Mouse (Mus musculus): ENCODE measurements at regions not wholly inside any gene's neighbourhood (a gene's known extent, or its start where the extent isn't known, plus 50 kb on each side); places are given as distances from the start of the nearest gene placed in this dataset.

GRCm38 (mm10) chr14:118393676-118394075, 126.9 kb downstream of the Gm9376 start:
- no peak for ATAC-seq (ENCODE audit: low read depth)
- Histone ChIP-seq H3K4me3 (ENCODE audit: low read length) (no peak overlapping the region), H3K4me2 (ENCODE audit: low read depth, low read length) (no peak overlapping the region), H3K9me3 (ENCODE audit: control insufficient read depth, low read length) (no peaks in the 10 kb centered on the region), H3K4me1 (replicated peaks; ENCODE audit: control insufficient read depth, insufficient read depth, low read length) (no peaks in the 10 kb centered on the region), H3K9ac (ENCODE audit: low read length) (no peak overlapping the region), H3K36me3 (ENCODE audit: control insufficient read depth, insufficient read depth, low read length) (no peaks in the 10 kb centered on the region), H3K27me3 (ENCODE audit: control insufficient read depth, insufficient read depth, low read depth, low read length) (no peaks in the 10 kb centered on the region), H3K27ac (ENCODE audit: low read length) (no peak overlapping the region)
- WGBS: 57% methylated on average over 6 of the region's 6 CpGs

GRCm38 (mm10) chr14:118414275-118414674, 147.5 kb downstream of the Gm9376 start:
- H3K36me3 ChIP-seq (ENCODE audit: control insufficient read depth, insufficient read depth, low read length): no peaks in the 10 kb centered on the region
- no peak overlapping the region for H3K9ac ChIP-seq (ENCODE audit: low read length)
- H3K27me3 ChIP-seq (ENCODE audit: control insufficient read depth, insufficient read depth, low read depth, low read length): peaks cover 13% of the 10 kb centered on the region; the same call in 1 of the 2 replicates
- H3K27ac ChIP-seq (ENCODE audit: low read length): no peak overlapping the region
- H3K4me2 ChIP-seq (ENCODE audit: low read depth, low read length): no peak overlapping the region
- peaks cover 7% of the 10 kb centered on the region for H3K9me3 ChIP-seq (ENCODE audit: control insufficient read depth, low read length)
- H3K4me3 ChIP-seq (ENCODE audit: low read length): no peak overlapping the region
- 73% methylated on average over 4 of the region's 4 CpGs for WGBS
- ATAC-seq (ENCODE audit: low read depth): no peak
- H3K4me1 ChIP-seq (replicated peaks; ENCODE audit: control insufficient read depth, insufficient read depth, low read length): no peaks in the 10 kb centered on the region

GRCm38 (mm10) chr14:118416163-118416562, 149.4 kb downstream of the Gm9376 start:
- Histone ChIP-seq H3K27ac (ENCODE audit: low read length) (no peak overlapping the region), H3K4me2 (ENCODE audit: low read depth, low read length) (no peak overlapping the region), H3K36me3 (ENCODE audit: control insufficient read depth, insufficient read depth, low read length) (no peaks in the 10 kb centered on the region), H3K9me3 (ENCODE audit: control insufficient read depth, low read length) (peaks cover 18% of the 10 kb centered on the region), H3K27me3 (ENCODE audit: control insufficient read depth, insufficient read depth, low read depth, low read length) (peaks cover 17% of the 10 kb centered on the region), H3K4me3 (ENCODE audit: low read length) (no peak overlapping the region), H3K9ac (ENCODE audit: low read length) (no peak overlapping the region), H3K4me1 (replicated peaks; ENCODE audit: control insufficient read depth, insufficient read depth, low read length) (no peaks in the 10 kb centered on the region)
- WGBS: 52% methylated on average over 7 of the region's 7 CpGs
- no peak for ATAC-seq (ENCODE audit: low read depth)

- 91% methylated on average over 12 of the region's 12 CpGs for WGBS
- H3K9ac ChIP-seq (ENCODE audit: low read length): no peak overlapping the region
- H3K4me2 ChIP-seq (ENCODE audit: low read depth, low read length): no peak overlapping the region
- peaks cover 15% of the 10 kb centered on the region for H3K27me3 ChIP-seq (ENCODE audit: control insufficient read depth, insufficient read depth, low read depth, low read length)
- no peak for ATAC-seq (ENCODE audit: low read depth)
- no peaks in the 10 kb centered on the region for H3K4me1 ChIP-seq (replicated peaks; ENCODE audit: control insufficient read depth, insufficient read depth, low read length)
- H3K27ac ChIP-seq (ENCODE audit: low read length): no peak overlapping the region
- no peaks in the 10 kb centered on the region for H3K36me3 ChIP-seq (ENCODE audit: control insufficient read depth, insufficient read depth, low read length)
- H3K4me3 ChIP-seq (ENCODE audit: low read length): no peak overlapping the region
- H3K9me3 ChIP-seq (ENCODE audit: control insufficient read depth, low read length): peaks cover 18% of the 10 kb centered on the region
Observed at GRCm38 (mm10) chr14:118419442-118420193, 152.9 kb downstream of the Gm9376 start.

GRCm38 (mm10) chr14:118422351-118423001, 155.7 kb downstream of the Gm9376 start:
- Histone ChIP-seq H3K27me3 (ENCODE audit: control insufficient read depth, insufficient read depth, low read depth, low read length) (peaks cover 9% of the 10 kb centered on the region), H3K9me3 (ENCODE audit: control insufficient read depth, low read length) (peaks cover 14% of the 10 kb centered on the region), H3K4me1 (replicated peaks; ENCODE audit: control insufficient read depth, insufficient read depth, low read length) (no peaks in the 10 kb centered on the region), H3K9ac (ENCODE audit: low read length) (no peak overlapping the region), H3K27ac (ENCODE audit: low read length) (no peak overlapping the region), H3K4me3 (ENCODE audit: low read length) (no peak overlapping the region; the same call in 1 of the 2 replicates), H3K36me3 (ENCODE audit: control insufficient read depth, insufficient read depth, low read length) (no peaks in the 10 kb centered on the region), H3K4me2 (ENCODE audit: low read depth, low read length) (no peak overlapping the region)
- WGBS: 5% methylated on average over 17 of the region's 17 CpGs
- no peak for ATAC-seq (ENCODE audit: low read depth)

GRCm38 (mm10) chr14:118423269-118423668, 156.5 kb downstream of the Gm9376 start:
- H3K4me1 ChIP-seq (replicated peaks; ENCODE audit: control insufficient read depth, insufficient read depth, low read length): no peaks in the 10 kb centered on the region
- no peak overlapping the region for H3K4me3 ChIP-seq (ENCODE audit: low read length)
- H3K9ac ChIP-seq (ENCODE audit: low read length): no peak overlapping the region
- H3K4me2 ChIP-seq (ENCODE audit: low read depth, low read length): no peak overlapping the region
- no peak overlapping the region for H3K27ac ChIP-seq (ENCODE audit: low read length)
- peaks cover 9% of the 10 kb centered on the region for H3K27me3 ChIP-seq (ENCODE audit: control insufficient read depth, insufficient read depth, low read depth, low read length)
- no peak for ATAC-seq (ENCODE audit: low read depth)
- H3K9me3 ChIP-seq (ENCODE audit: control insufficient read depth, low read length): peaks cover 14% of the 10 kb centered on the region
- 7% methylated on average over 5 of the region's 9 CpGs for WGBS
- H3K36me3 ChIP-seq (ENCODE audit: control insufficient read depth, insufficient read depth, low read length): no peaks in the 10 kb centered on the region

- Histone ChIP-seq H3K4me2 (ENCODE audit: low read depth, low read length) (no peak overlapping the region), H3K9ac (ENCODE audit: low read length) (no peak overlapping the region), H3K4me3 (ENCODE audit: low read length) (no peak overlapping the region), H3K36me3 (ENCODE audit: control insufficient read depth, insufficient read depth, low read length) (no peaks in the 10 kb centered on the region), H3K9me3 (ENCODE audit: control insufficient read depth, low read length) (no peaks in the 10 kb centered on the region), H3K27me3 (ENCODE audit: control insufficient read depth, insufficient read depth, low read depth, low read length) (peaks cover 2% of the 10 kb centered on the region), H3K27ac (ENCODE audit: low read length) (no peak overlapping the region), H3K4me1 (replicated peaks; ENCODE audit: control insufficient read depth, insufficient read depth, low read length) (no peaks in the 10 kb centered on the region)
- WGBS: 76% methylated on average over 3 of the region's 3 CpGs
- no peak for ATAC-seq (ENCODE audit: low read depth)
Observed at GRCm38 (mm10) chr14:118426562-118426961, 159.8 kb downstream of the Gm9376 start.

- 90% methylated on average over 4 of the region's 4 CpGs for WGBS
- no peak overlapping the region for H3K4me3 ChIP-seq (ENCODE audit: low read length)
- H3K4me2 ChIP-seq (ENCODE audit: low read depth, low read length): no peak overlapping the region
- H3K4me1 ChIP-seq (replicated peaks; ENCODE audit: control insufficient read depth, insufficient read depth, low read length): no peaks in the 10 kb centered on the region
- H3K9me3 ChIP-seq (ENCODE audit: control insufficient read depth, low read length): no peaks in the 10 kb centered on the region
- no peaks in the 10 kb centered on the region for H3K36me3 ChIP-seq (ENCODE audit: control insufficient read depth, insufficient read depth, low read length)
- peaks cover 14% of the 10 kb centered on the region for H3K27me3 ChIP-seq (ENCODE audit: control insufficient read depth, insufficient read depth, low read depth, low read length)
- no peak overlapping the region for H3K27ac ChIP-seq (ENCODE audit: low read length)
- no peak for ATAC-seq (ENCODE audit: low read depth)
- H3K9ac ChIP-seq (ENCODE audit: low read length): no peak overlapping the region
Observed at GRCm38 (mm10) chr14:118430286-118430685, 163.5 kb downstream of the Gm9376 start.

- Histone ChIP-seq H3K36me3 (ENCODE audit: control insufficient read depth, insufficient read depth, low read length) (no peaks in the 10 kb centered on the region), H3K9ac (ENCODE audit: low read length) (no peak overlapping the region), H3K4me2 (ENCODE audit: low read depth, low read length) (no peak overlapping the region), H3K27me3 (ENCODE audit: control insufficient read depth, insufficient read depth, low read depth, low read length) (peaks cover 16% of the 10 kb centered on the region), H3K9me3 (ENCODE audit: control insufficient read depth, low read length) (no peaks in the 10 kb centered on the region), H3K4me3 (ENCODE audit: low read length) (no peak overlapping the region), H3K27ac (ENCODE audit: low read length) (no peak overlapping the region), H3K4me1 (replicated peaks; ENCODE audit: control insufficient read depth, insufficient read depth, low read length) (no peaks in the 10 kb centered on the region)
- no peak for ATAC-seq (ENCODE audit: low read depth)
- WGBS: 65% methylated on average over 1 of the region's 1 CpGs
Observed at GRCm38 (mm10) chr14:118430740-118431139, 164.0 kb downstream of the Gm9376 start.
